Mouse (Mus musculus): ENCODE results near the gene Card6.

- TF ChIP-seq POLR2A (IDR thresholded peaks at IDR 0.05; ENCODE audit: borderline replicate concordance, low read depth, low read length), result no peak
- no peak for TF ChIP-seq CTCF (IDR thresholded peaks at IDR 0.05; ENCODE audit: low read depth, low read length)
Measured at GRCm38 (mm10) chr15:5134945-5135483, 26.7 kb upstream of the Card6 start.
